Mouse (Mus musculus): ENCODE data around the gene Mael. TPM values are rescaled to one million over a fixed set of nuclear protein-coding genes. Genes with fewer than 3 reads are reported as not detected.

The Mael gene
- total RNA-seq, 4 experiments from 2014 or later = not detected

- DNase-seq (ENCODE audit: low spot score in 2 of 2) = no peak
Observed at GRCm38 (mm10) chr1:166209371-166209770, 29.2 kb downstream of the Mael start.

- no peak for DNase-seq (ENCODE audit: low spot score in 2 of 2)
Observed at GRCm38 (mm10) chr1:166205159-166205558, 33.4 kb downstream of the Mael start.

- no peak for DNase-seq (ENCODE audit: low spot score in 2 of 2)
Observed at GRCm38 (mm10) chr1:166204171-166204570, 34.4 kb downstream of the Mael start.

GRCm38 (mm10) chr1:166189821-166190220 lies 48.7 kb downstream of the Mael start:
- no peak for DNase-seq (ENCODE audit: low spot score in 2 of 2)

- no peak for DNase-seq (ENCODE audit: low spot score in 2 of 2)
Observed at GRCm38 (mm10) chr1:166185357-166185756, 53.2 kb downstream of the Mael start.

GRCm38 (mm10) chr1:166184391-166185229 lies 53.9 kb downstream of the Mael start:
- DNase-seq (ENCODE audit: low spot score in 2 of 2) = no peak

- no peak for DNase-seq (ENCODE audit: low spot score in 2 of 2)
Observed at GRCm38 (mm10) chr1:166182952-166183627, 55.5 kb downstream of the Mael start.

- no peak for DNase-seq (ENCODE audit: low spot score in 2 of 2)
Observed at GRCm38 (mm10) chr1:166181510-166181909, 57.0 kb downstream of the Mael start.

GRCm38 (mm10) chr1:166173621-166174020 lies 64.9 kb downstream of the Mael start:
- DNase-seq (ENCODE audit: low spot score in 2 of 2) = no peak

GRCm38 (mm10) chr1:166172992-166173391 lies 65.6 kb downstream of the Mael start:
- no peak for DNase-seq (ENCODE audit: low spot score in 2 of 2)

GRCm38 (mm10) chr1:166170852-166171251 lies 67.7 kb downstream of the Mael start:
- no peak for DNase-seq (ENCODE audit: low spot score in 2 of 2)

GRCm38 (mm10) chr1:166169713-166170112 lies 68.8 kb downstream of the Mael start:
- no peak for DNase-seq (ENCODE audit: low spot score in 2 of 2)

- no peak for DNase-seq (ENCODE audit: low spot score in 2 of 2)
Observed at GRCm38 (mm10) chr1:166168017-166168416, 70.5 kb downstream of the Mael start.

GRCm38 (mm10) chr1:166167405-166167804 lies 71.1 kb downstream of the Mael start:
- no peak for DNase-seq (ENCODE audit: low spot score in 2 of 2)

GRCm38 (mm10) chr1:166165159-166165558 lies 73.4 kb downstream of the Mael start:
- no peak for DNase-seq (ENCODE audit: low spot score in 2 of 2)

GRCm38 (mm10) chr1:166164580-166164979 lies 74.0 kb downstream of the Mael start:
- DNase-seq (ENCODE audit: low spot score in 2 of 2) = no peak

GRCm38 (mm10) chr1:166160569-166161445 lies 77.7 kb downstream of the Mael start:
- peak; percentile 17 to 32 for DNase-seq (ENCODE audit: low spot score in 2 of 2)

GRCm38 (mm10) chr1:166160111-166160510 lies 78.4 kb downstream of the Mael start:
- no peak for DNase-seq (ENCODE audit: low spot score in 2 of 2)

- no peak for DNase-seq (ENCODE audit: low spot score in 2 of 2)
Observed at GRCm38 (mm10) chr1:166158664-166159063, 79.9 kb downstream of the Mael start.

- DNase-seq (ENCODE audit: low spot score in 2 of 2) = no peak
Observed at GRCm38 (mm10) chr1:166157712-166158111, 80.8 kb downstream of the Mael start.

GRCm38 (mm10) chr1:166155113-166155494 lies 83.4 kb downstream of the Mael start:
- no peak for DNase-seq (ENCODE audit: low spot score in 2 of 2)

All from gastrocnemius, adult 8-10 months (tissue).